Mouse (Mus musculus) E14TG2a.4 (cell line): ENCODE results near the gene Taar3.

Source experiments
- H3K27me3 ChIP-seq: 2 replicates; pipeline ENCODE4 v1.6.1; 2014; ENCODE audit warnings: low read length, control low read depth; ENCODE audit not compliant: insufficient read depth
- H3K36me3 ChIP-seq: 2 replicates; pipeline ENCODE4 v1.6.1; 2014; ENCODE audit warnings: low read length, control low read depth; ENCODE audit not compliant: insufficient read depth
- H3K4me1 ChIP-seq: replicated peaks from 2 replicates; pipeline ENCODE4 v1.6.1; 2014; ENCODE audit warnings: low read depth, low read length, control low read depth
- H3K4me3 ChIP-seq: replicated peaks from 2 replicates; pipeline ENCODE4 v1.5.1; 2014; ENCODE audit warnings: mild to moderate bottlenecking, low read length
- H3K9me3 ChIP-seq: 2 replicates; pipeline ENCODE4 v1.6.1; 2014; ENCODE audit warnings: low read length, control low read depth
- CTCF ChIP-seq: conservative IDR thresholded peaks from 2 replicates; pipeline ENCODE4 v1.5.1; 2014; ENCODE audit warnings: low read length
- NANOG ChIP-seq: IDR thresholded peaks from 2 replicates; pipeline ENCODE4 v1.6.1; 2014; ENCODE audit warnings: borderline replicate concordance, low read length, mixed read lengths
- POU5F1 ChIP-seq: IDR thresholded peaks from 2 replicates; pipeline ENCODE4 v1.6.1; 2014; ENCODE audit warnings: low read length, borderline replicate concordance

Gene Taar3

GRCm38 (mm10) chr10:23977958-23978357 lies 28.6 kb downstream of the Taar3 start:
- TF ChIP-seq CTCF = no peak
- peak; percentile 65; the same call in 1 of the 2 replicates for TF ChIP-seq NANOG
- TF ChIP-seq POU5F1 = no peak
- Histone ChIP-seq H3K27me3 (no peaks in the 10 kb centered on the region), H3K9me3 (peaks cover 5% of the 10 kb centered on the region; the same call in 1 of the 2 replicates), H3K4me3 (no peak overlapping the region), H3K4me1 (peaks cover 20% of the 10 kb centered on the region), H3K36me3 (no peaks in the 10 kb centered on the region)

GRCm38 (mm10) chr10:23978901-23979705 lies 29.7 kb downstream of the Taar3 start:
- Histone ChIP-seq H3K27me3 (no peaks in the 10 kb centered on the region), H3K36me3 (no peaks in the 10 kb centered on the region), H3K9me3 (peaks cover 5% of the 10 kb centered on the region; the same call in 1 of the 2 replicates), H3K4me1 (peaks cover 23% of the 10 kb centered on the region), H3K4me3 (no peak overlapping the region)
- TF ChIP-seq NANOG (no peak), CTCF (peak; percentile 54)

- Histone ChIP-seq H3K9me3 (no peaks in the 10 kb centered on the region), H3K27me3 (no peaks in the 10 kb centered on the region), H3K4me3 (no peak within 1 kb of the TSS), H3K4me1 (0 out of 2 replicates have a peak, but pooled peaks cover 3% of the 10 kb centered on the region), H3K36me3 (no peaks in the 10 kb centered on the region)
- TF ChIP-seq CTCF (no peak), NANOG (no peak), POU5F1 (no peak)
Observed at GRCm38 (mm10) chr10:23985546-23985945, 36.2 kb downstream of the Taar3 start, which contains the start of gene Taar6. Taar6 (minus strand) TSS chr10:23985646.

- Histone ChIP-seq H3K27me3 (no peaks in the 10 kb centered on the region), H3K4me1 (0 out of 2 replicates have a peak, but pooled peaks cover 3% of the 10 kb centered on the region), H3K36me3 (no peaks in the 10 kb centered on the region), H3K9me3 (no peaks in the 10 kb centered on the region), H3K4me3 (no peak overlapping the region)
- no peak for TF ChIP-seq NANOG
- TF ChIP-seq CTCF = no peak
- TF ChIP-seq POU5F1 = no peak
Observed at GRCm38 (mm10) chr10:23986419-23986818, 37.1 kb downstream of the Taar3 start.

- H3K4me3 ChIP-seq = no peak within 1 kb of the TSS
- H3K9me3 ChIP-seq = no peaks in the 10 kb centered on the region
- TF ChIP-seq CTCF = no peak
- no peak for TF ChIP-seq POU5F1
- TF ChIP-seq NANOG = no peak
- no peaks in the 10 kb centered on the region for H3K36me3 ChIP-seq
- no peaks in the 10 kb centered on the region for H3K4me1 ChIP-seq
- H3K27me3 ChIP-seq = no peaks in the 10 kb centered on the region
Observed at GRCm38 (mm10) chr10:23993381-23993780, 44.0 kb downstream of the Taar3 start, which contains the start of gene Taar7a. Taar7a (minus strand) TSS chr10:23993481.

- no peaks in the 10 kb centered on the region for H3K27me3 ChIP-seq
- TF ChIP-seq POU5F1 = no peak
- TF ChIP-seq NANOG = no peak
- no peak for TF ChIP-seq CTCF
- H3K4me1 ChIP-seq = no peaks in the 10 kb centered on the region
- no peaks in the 10 kb centered on the region for H3K36me3 ChIP-seq
- no peak within 1 kb of the TSS for H3K4me3 ChIP-seq
- H3K9me3 ChIP-seq = no peaks in the 10 kb centered on the region
Observed at GRCm38 (mm10) chr10:23999639-24000038, 50.3 kb downstream of the Taar3 start, which contains the start of gene Taar7b. Taar7b (plus strand) TSS chr10:23999939.
